In the genomic region with DNA sequence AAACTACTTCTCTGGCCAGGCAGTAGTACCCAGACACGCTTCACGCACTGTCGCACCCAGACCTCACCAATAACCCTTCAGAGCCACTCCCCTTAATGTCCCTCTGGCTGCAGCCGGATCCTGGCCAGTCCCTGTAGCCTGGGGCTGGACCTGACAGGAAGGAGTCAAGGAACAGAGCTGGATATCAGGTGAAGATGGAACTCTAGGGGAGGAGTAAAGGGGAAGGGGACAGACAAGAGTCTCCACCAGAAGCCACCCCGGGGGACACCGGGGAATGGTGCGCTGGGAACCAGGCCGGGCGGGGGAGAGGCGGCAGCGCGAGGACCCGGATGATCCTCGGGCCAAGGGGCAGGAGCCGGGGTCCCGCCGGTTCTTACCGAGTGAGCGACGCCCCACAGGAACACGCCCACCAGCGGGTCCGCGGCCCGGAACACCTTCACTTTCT, we compare ENCODE assay signal across 1 mouse cellular context.
TF ChIP-seq lines count a peak whose summit lies in the region.

No protein-coding gene starts in this region.

TF ChIP-seq in CH12.LX, 34 proteins besides CTCF, POLR2A, EP300 and RAD21 (continued from another document):
- TF ChIP-seq POLR2AphosphoS2 (IDR thresholded peaks at IDR 0.05; ENCODE audit: low read depth, low read length) (no peak), RCOR1 (conservative IDR thresholded peaks at IDR 0.05; ENCODE audit: low read depth, low read length) (no peak), ETS1 (conservative IDR thresholded peaks at IDR 0.05; ENCODE audit: low read depth, low read length) (no peak), MAZ (IDR thresholded peaks at IDR 0.05; ENCODE audit: low read depth, low read length) (no peak), UBTF (IDR thresholded peaks at IDR 0.05; ENCODE audit: low read depth, low read length) (no peak), JUN (IDR thresholded peaks at IDR 0.05; ENCODE audit: insufficient read depth, low read depth, low read length) (no peak), ZC3H11A (IDR thresholded peaks at IDR 0.05; ENCODE audit: low read depth, low read length) (no peak), SIN3A (IDR thresholded peaks at IDR 0.05; ENCODE audit: low read length) (no peak), NRF1 (IDR thresholded peaks at IDR 0.05; ENCODE audit: low read depth, low read length) (no peak), IRF4 (IDR thresholded peaks at IDR 0.05; ENCODE audit: low read depth, low read length) (no peak), GABPA (IDR thresholded peaks at IDR 0.05; ENCODE audit: insufficient replicate concordance, low read depth, low read length) (no peak)
